Mouse (Mus musculus): ENCODE results near the gene Suox.
"Not testable (repeated sequence)": the region's sequence is repeated elsewhere in the genome, so short reads cannot be mapped to it uniquely, and the experiment has no call there.

Suox gene

GRCm38 (mm10) chr10:128663441-128664220 lies 10.2 kb downstream of the Suox start:
- no peak for DNase-seq

GRCm38 (mm10) chr10:128662465-128662864 lies 11.4 kb downstream of the Suox start:
- DNase-seq = no peak

- DNase-seq = no peak
Measured at GRCm38 (mm10) chr10:128659490-128659889, 14.4 kb downstream of the Suox start.

- no peak for DNase-seq
Measured at GRCm38 (mm10) chr10:128657844-128658243, 16.0 kb downstream of the Suox start.

- no peak for DNase-seq
Measured at GRCm38 (mm10) chr10:128656731-128657130, 17.1 kb downstream of the Suox start.

GRCm38 (mm10) chr10:128655254-128655653 lies 18.6 kb downstream of the Suox start:
- DNase-seq = no peak

- no peak for DNase-seq
Measured at GRCm38 (mm10) chr10:128653866-128654265, 20.0 kb downstream of the Suox start.

GRCm38 (mm10) chr10:128646139-128647089 lies 27.5 kb downstream of the Suox start:
- DNase-seq = peak; percentile 56

- peak; percentile 65 for DNase-seq
Measured at GRCm38 (mm10) chr10:128645111-128646011, 28.5 kb downstream of the Suox start, which contains the start of gene Ikzf4. TSS of gene Ikzf4 (minus strand) at chr10:128645991.

- no peak for DNase-seq
Measured at GRCm38 (mm10) chr10:128642749-128643148, 31.1 kb downstream of the Suox start.

- peak; percentile 31 for DNase-seq
Measured at GRCm38 (mm10) chr10:128641871-128642270, 32.0 kb downstream of the Suox start.

- DNase-seq = no peak
Measured at GRCm38 (mm10) chr10:128640891-128641290, 33.0 kb downstream of the Suox start.

- no peak for DNase-seq
Measured at GRCm38 (mm10) chr10:128639999-128640398, 33.9 kb downstream of the Suox start.

- DNase-seq = no peak
Measured at GRCm38 (mm10) chr10:128637011-128637410, 36.9 kb downstream of the Suox start.

GRCm38 (mm10) chr10:128636561-128636960 lies 37.3 kb downstream of the Suox start:
- DNase-seq = no peak

- DNase-seq = no peak
Measured at GRCm38 (mm10) chr10:128635697-128636096, 38.2 kb downstream of the Suox start.

GRCm38 (mm10) chr10:128631571-128631970 lies 42.3 kb downstream of the Suox start:
- no peak for DNase-seq

GRCm38 (mm10) chr10:128630306-128630705 lies 43.6 kb downstream of the Suox start:
- not testable (repeated sequence) for DNase-seq

- DNase-seq = no peak
Measured at GRCm38 (mm10) chr10:128629746-128630145, 44.1 kb downstream of the Suox start.

- no peak for DNase-seq
Measured at GRCm38 (mm10) chr10:128627398-128628317, 46.2 kb downstream of the Suox start.
